Mouse (Mus musculus) neural tube, embryonic 11.5 days (tissue): ENCODE data around the gene Rpl9. TPM values are rescaled to one million over a fixed set of nuclear protein-coding genes. Genes with fewer than 3 reads are reported as not detected.

ENCODE experiments used
- ATAC-seq: fragments of 200-750 bp; cut with Nextera tagmentation; 2 replicates; pipeline ENCODE4 v1.8.0; 2017; ENCODE audit warnings: moderate number of reproducible peaks, mild to moderate bottlenecking, moderate TSS enrichment, moderate library complexity; ENCODE audit not compliant: insufficient read depth, low FRiP score, low TSS enrichment
- DNase-seq: peaks from one replicate; pipeline ENCODE4 v3.0.0-alpha.2; 2015; ENCODE audit warnings: low spot score
- H3K27ac ChIP-seq: fragments of 300-500 bp; sonication (generic); 2 replicates; pipeline ENCODE4 v1.5.1; 2014; ENCODE audit warnings: low read depth, mild to moderate bottlenecking, low read length
- H3K27me3 ChIP-seq: fragments of 300-500 bp; sonication (generic); 2 replicates; pipeline ENCODE4 v1.6.1; 2014; ENCODE audit warnings: mild to moderate bottlenecking, low read length, mixed read lengths; ENCODE audit not compliant: control insufficient read depth, insufficient read depth
- H3K36me3 ChIP-seq: fragments of 300-500 bp; sonication (generic); 2 replicates; pipeline ENCODE4 v1.6.1; 2014; ENCODE audit warnings: mild to moderate bottlenecking, low read length, moderate library complexity, mixed read lengths; ENCODE audit not compliant: control insufficient read depth, insufficient read depth
- H3K4me1 ChIP-seq: fragments of 300-500 bp; sonication (generic); 2 replicates; pipeline ENCODE4 v1.6.1; 2014; ENCODE audit warnings: low read length, mixed read lengths; ENCODE audit not compliant: control insufficient read depth, insufficient read depth
- H3K4me2 ChIP-seq: fragments of 300-500 bp; sonication (generic); 2 replicates; pipeline ENCODE4 v1.6.1; 2014; ENCODE audit warnings: low read depth, mild to moderate bottlenecking, moderate library complexity
- H3K4me3 ChIP-seq: fragments of 300-500 bp; sonication (generic); 2 replicates; pipeline ENCODE4 v1.5.1; 2014; ENCODE audit warnings: low read depth, low read length
- H3K9ac ChIP-seq: fragments of 300-500 bp; sonication (generic); 2 replicates; pipeline ENCODE4 v1.6.1; 2014; ENCODE audit warnings: mild to moderate bottlenecking, low read length
- H3K9me3 ChIP-seq: fragments of 300-500 bp; sonication (generic); 2 replicates; pipeline ENCODE4 v1.6.1; 2016; ENCODE audit warnings: low read length; ENCODE audit not compliant: control insufficient read depth
- WGBS: fragments of 180-500 bp; shearing (Covaris S2); extraction: QIAGEN DNeasy Blood & Tissue Kit; methylation state at CpG from one replicate; pipeline ENCODE4 v1.1.7; 2014; 5-methylcytosine and 5-hydroxymethylcytosine counted together
- polyA plus RNA-seq: library from polyadenylated mRNA; unstranded; fragments of >200 nt; fragmentation: Nextera tagmentation; extraction: Ambion mirVana; gene quantifications from 2 replicates; pipeline ENCODE4 v1.2.1, GENCODE M21; 2014

Gene Rpl9
- polyA plus RNA-seq, 1 experiment from 2014 or later: 856 TPM

DNA sequence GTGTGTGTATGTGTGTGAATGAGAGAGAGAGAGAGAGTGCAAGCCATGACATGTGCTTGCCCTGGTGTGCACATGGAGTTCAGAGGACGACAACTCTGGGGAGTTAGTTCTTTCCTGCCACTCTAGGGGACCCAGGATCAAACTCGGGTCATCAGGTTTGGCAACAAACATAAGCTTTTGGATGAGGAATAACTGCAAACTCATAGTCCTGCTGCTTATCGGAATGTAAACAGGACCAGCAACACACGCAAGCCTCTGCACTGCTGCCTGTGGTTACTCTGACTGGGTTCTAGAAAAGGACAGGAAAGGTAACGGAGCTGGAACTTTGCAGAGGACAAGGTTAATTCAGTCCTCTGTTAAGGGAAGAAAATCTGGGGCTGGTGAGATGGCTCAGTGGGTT lies 34.0 kb upstream of the Rpl9 start:
- H3K9ac ChIP-seq: no peak overlapping the region
- no peak overlapping the region for H3K4me3 ChIP-seq
- no peak for DNase-seq
- H3K27ac ChIP-seq: no peak overlapping the region
- no peak overlapping the region for H3K4me2 ChIP-seq
- no peaks in the 10 kb centered on the region for H3K9me3 ChIP-seq
- H3K4me1 ChIP-seq: no peaks in the 10 kb centered on the region
- peaks cover 5% of the 10 kb centered on the region; the same call in 1 of the 2 replicates for H3K36me3 ChIP-seq
- no peak for ATAC-seq
- 89% methylated on average over 5 of the region's 5 CpGs for WGBS
- H3K27me3 ChIP-seq: no peaks in the 10 kb centered on the region

DNA sequence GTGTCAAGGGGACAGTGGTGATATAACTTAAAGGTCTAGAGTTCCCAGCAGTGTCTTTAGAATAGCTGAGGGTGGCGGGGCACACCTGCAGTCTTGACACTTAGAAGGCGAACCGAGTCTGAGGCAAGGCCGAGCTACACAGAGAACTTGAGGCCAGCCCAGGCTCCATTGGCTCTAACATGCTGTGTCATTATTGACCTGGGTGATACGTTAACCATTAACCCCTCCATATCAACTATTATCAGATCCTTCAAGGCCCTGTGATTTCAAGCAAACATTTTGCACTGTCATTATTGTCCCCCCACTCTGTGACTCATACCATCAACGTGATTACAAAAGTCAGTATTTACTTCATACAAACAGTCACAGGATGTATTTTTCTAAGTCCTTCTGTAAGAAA lies 33.0 kb upstream of the Rpl9 start:
- no peak overlapping the region for H3K4me3 ChIP-seq
- no peaks in the 10 kb centered on the region for H3K27me3 ChIP-seq
- H3K4me2 ChIP-seq: no peak overlapping the region
- no peaks in the 10 kb centered on the region for H3K4me1 ChIP-seq
- no peak overlapping the region for H3K27ac ChIP-seq
- H3K9me3 ChIP-seq: no peaks in the 10 kb centered on the region
- peaks cover 5% of the 10 kb centered on the region; the same call in 1 of the 2 replicates for H3K36me3 ChIP-seq
- H3K9ac ChIP-seq: no peak overlapping the region
- WGBS: 88% methylated on average over 6 of the region's 6 CpGs
- DNase-seq (no peak), ATAC-seq (no peak)

DNA sequence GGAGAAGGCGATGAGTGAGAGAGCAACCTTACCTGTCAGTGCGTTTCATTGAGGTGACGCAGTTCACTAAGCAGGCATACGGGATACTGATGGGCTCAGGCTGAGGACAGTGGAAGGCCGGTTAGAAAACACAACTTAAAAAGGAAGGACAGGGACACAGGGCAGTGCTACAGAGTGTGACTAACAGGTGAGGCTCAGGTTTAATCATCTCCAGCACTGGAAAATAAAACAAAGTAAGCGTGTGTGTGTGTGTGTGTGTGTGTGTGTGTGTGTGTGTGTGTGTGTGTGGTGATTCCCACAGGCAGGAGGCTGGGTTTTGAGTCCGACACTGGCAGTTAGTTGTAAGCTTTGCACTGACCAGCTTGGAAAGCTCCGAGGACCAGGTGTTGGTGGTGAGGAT lies 31.6 kb upstream of the Rpl9 start:
- DNase-seq: no peak

DNA sequence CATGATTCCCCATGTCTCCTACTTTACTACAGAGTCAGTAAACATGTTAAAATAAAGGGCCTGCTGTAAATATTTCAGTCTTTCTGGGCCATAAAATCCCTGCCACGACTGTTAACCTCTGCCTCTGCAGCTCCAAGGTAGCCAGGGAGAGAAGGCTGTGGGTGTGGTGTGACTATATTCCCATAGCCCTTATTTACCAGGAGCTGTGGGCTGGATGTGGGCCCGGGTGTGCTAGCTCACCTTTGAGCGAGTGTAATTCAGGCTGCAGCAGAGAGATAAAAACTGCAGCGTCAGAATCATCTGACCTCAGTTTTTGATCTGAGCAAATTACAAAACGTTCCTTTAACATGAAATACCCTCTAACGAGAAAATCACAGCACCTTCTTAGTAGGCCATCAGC lies 29.6 kb upstream of the Rpl9 start:
- no peaks in the 10 kb centered on the region for H3K9me3 ChIP-seq
- no peaks in the 10 kb centered on the region for H3K27me3 ChIP-seq
- WGBS: 76% methylated on average over 6 of the region's 6 CpGs
- 0 out of 2 replicates have a peak, but pooled peaks cover 4% of the 10 kb centered on the region for H3K4me1 ChIP-seq
- no peak overlapping the region for H3K4me3 ChIP-seq
- peaks cover 6% of the 10 kb centered on the region for H3K36me3 ChIP-seq
- no peak overlapping the region for H3K4me2 ChIP-seq
- no peak overlapping the region for H3K9ac ChIP-seq
- ATAC-seq (no peak), DNase-seq (no peak)
- no peak overlapping the region for H3K27ac ChIP-seq

More for the DNA sequence above, 31.6 kb upstream of the Rpl9 start:
- Histone ChIP-seq H3K9me3 (no peaks in the 10 kb centered on the region), H3K4me3 (no peak overlapping the region), H3K27me3 (no peaks in the 10 kb centered on the region), H3K4me1 (no peaks in the 10 kb centered on the region), H3K9ac (no peak overlapping the region), H3K27ac (no peak overlapping the region), H3K4me2 (no peak overlapping the region), H3K36me3 (peaks cover 5% of the 10 kb centered on the region; the same call in 1 of the 2 replicates)
- WGBS: 97% methylated on average over 8 of the region's 8 CpGs
- no peak for ATAC-seq

DNA sequence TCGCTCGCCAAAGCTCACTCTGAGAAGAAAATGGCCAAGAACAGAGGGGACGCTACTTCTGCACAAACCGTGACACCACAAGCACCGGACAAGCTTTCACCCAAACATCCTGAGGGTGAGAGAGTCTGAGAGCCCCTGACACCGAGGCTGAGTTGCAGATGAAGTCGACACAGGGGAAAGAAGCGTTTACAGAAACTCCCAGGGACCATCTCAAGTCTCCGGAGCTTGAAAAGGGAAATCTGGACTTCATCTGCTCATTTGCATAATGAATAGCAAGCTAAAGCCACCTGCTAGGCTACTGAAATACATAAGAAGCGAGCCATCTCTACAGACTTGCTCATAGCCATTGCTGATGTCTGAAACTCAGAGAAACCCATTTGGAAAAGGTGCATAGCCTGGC lies 27.9 kb upstream of the Rpl9 start:
- ATAC-seq (no peak), DNase-seq (no peak)
- 86% methylated on average over 10 of the region's 10 CpGs for WGBS
- Histone ChIP-seq H3K4me1 (0 out of 2 replicates have a peak, but pooled peaks cover 5% of the 10 kb centered on the region), H3K4me2 (no peak overlapping the region), H3K9ac (no peak overlapping the region), H3K27ac (no peak overlapping the region), H3K4me3 (no peak overlapping the region), H3K36me3 (peaks cover 7% of the 10 kb centered on the region), H3K27me3 (no peaks in the 10 kb centered on the region), H3K9me3 (no peaks in the 10 kb centered on the region)

DNA sequence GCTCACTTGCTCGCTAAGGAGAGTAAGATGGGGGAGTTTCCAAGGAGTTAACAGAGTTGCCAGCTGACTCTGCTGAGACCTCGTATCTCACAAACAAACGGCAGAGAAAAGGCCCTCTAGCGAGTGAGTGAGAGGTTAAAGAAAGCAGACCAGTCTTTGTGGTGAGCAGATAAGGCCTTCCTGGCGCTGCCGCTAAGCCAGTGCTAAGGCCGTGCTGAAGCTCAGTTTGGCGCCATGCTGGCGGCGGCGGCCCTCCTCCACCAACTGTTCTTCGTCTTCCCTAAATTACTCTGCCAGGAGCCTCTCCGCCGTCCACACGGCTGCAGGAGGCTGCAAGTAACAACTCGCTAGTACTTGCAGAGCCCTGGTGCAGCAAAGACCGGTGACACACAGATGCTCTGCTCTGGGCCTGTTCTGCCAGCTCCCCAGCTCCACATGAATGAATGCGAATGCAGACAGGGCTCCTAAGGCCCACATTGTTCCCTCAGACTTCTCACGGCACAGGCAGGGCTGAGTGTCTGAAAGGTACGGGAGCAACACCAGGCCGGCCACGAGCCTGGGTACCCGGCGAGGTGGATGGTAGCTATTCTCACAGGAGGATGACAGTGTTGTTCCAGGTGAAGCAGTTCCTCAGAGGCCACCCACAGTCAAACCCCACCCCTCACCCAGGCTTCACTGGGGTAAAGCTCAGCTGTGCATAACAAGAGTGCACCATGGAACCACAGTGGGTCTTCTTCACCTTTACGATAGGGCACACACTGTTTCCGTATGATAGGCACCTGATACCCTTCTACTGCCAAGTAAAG lies 24.6 kb upstream of the Rpl9 start:
- no peak overlapping the region for H3K4me2 ChIP-seq
- WGBS: 24% methylated on average over 26 of the region's 26 CpGs
- no peaks in the 10 kb centered on the region for H3K27me3 ChIP-seq
- H3K36me3 ChIP-seq: peaks cover 4% of the 10 kb centered on the region; the same call in 1 of the 2 replicates
- H3K27ac ChIP-seq: peak overlapping the region; percentile 56; the same call in 1 of the 2 replicates
- ATAC-seq: no peak
- DNase-seq: peak; percentile 39
- 0 out of 2 replicates have a peak, but pooled peaks cover 5% of the 10 kb centered on the region for H3K4me1 ChIP-seq
- peak overlapping the region; percentile 50 for H3K9ac ChIP-seq
- no peaks in the 10 kb centered on the region for H3K9me3 ChIP-seq
- H3K4me3 ChIP-seq: no peak overlapping the region

DNA sequence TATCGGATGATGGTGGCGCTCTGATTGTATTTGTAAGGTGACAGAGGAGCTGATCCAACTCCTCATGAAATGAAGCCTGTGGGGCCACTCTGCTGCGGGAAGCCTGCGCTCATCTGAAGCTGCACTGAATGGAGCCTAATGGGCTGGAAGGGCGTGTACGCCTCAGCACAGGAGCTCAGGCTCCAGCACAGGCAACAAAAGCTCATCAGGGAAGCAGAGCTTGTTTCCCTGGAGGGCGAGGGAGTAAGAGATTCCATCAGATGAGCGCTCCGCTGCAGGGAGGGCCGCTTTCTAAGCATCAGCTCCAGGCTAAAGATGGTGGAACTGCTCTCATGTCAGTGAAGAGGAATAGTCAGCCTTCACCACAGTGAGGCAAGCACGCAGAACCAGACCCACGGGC lies 16.7 kb upstream of the Rpl9 start:
- H3K27me3 ChIP-seq: no peaks in the 10 kb centered on the region
- no peak overlapping the region for H3K9ac ChIP-seq
- no peaks in the 10 kb centered on the region for H3K9me3 ChIP-seq
- no peak overlapping the region for H3K27ac ChIP-seq
- no peaks in the 10 kb centered on the region for H3K4me1 ChIP-seq
- 44% methylated on average over 12 of the region's 12 CpGs for WGBS
- no peak overlapping the region for H3K4me3 ChIP-seq
- ATAC-seq: no peak
- no peak overlapping the region for H3K4me2 ChIP-seq
- H3K36me3 ChIP-seq: peaks cover 4% of the 10 kb centered on the region; the same call in 1 of the 2 replicates
- no peak for DNase-seq

DNA sequence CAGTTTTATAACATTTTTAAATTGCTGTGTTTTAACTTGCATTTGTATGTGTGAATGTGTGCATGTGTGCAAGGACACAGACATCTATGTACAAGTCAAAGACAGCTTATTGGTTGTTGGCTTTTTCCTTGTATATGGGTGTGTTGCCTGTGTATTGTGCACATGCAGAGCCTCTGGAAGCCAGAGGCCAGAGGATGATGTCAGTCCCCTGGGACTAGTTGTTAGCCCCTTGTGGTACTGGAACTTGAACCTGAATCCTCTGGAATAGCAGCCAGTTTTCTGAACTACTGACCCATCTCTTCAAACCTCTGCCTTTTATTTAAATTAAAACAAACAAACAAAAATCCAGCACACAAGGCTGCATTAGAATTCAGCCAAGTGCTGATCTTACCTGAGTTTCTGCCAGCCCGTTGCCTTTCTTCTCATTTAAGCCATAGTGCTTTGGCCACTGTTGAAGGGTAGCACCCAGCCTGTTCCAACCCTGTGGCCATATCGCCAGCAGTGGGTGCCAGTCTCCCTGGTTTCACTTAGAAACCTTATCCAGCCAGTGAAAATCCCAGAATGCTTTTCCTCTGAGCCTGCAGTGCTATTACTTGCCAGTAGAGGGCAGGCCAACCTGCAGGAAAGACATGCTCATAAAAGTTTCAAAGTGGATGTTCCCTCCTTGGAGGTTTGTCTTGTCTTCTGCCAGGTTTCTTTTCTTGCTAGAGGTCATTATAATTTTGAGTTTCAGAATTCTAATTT lies 10.2 kb upstream of the Rpl9 start:
- Histone ChIP-seq H3K9me3 (no peaks in the 10 kb centered on the region), H3K4me2 (no peak overlapping the region), H3K27me3 (no peaks in the 10 kb centered on the region), H3K9ac (no peak overlapping the region), H3K36me3 (peaks cover 4% of the 10 kb centered on the region), H3K4me1 (no peaks in the 10 kb centered on the region), H3K4me3 (no peak overlapping the region), H3K27ac (no peak overlapping the region)
- ATAC-seq: no peak
- WGBS: 29% methylated on average over 2 of the region's 2 CpGs
- DNase-seq: peak; percentile 75
